Mouse (Mus musculus): ENCODE measurements around the gene Cyp1a1.

DNA sequence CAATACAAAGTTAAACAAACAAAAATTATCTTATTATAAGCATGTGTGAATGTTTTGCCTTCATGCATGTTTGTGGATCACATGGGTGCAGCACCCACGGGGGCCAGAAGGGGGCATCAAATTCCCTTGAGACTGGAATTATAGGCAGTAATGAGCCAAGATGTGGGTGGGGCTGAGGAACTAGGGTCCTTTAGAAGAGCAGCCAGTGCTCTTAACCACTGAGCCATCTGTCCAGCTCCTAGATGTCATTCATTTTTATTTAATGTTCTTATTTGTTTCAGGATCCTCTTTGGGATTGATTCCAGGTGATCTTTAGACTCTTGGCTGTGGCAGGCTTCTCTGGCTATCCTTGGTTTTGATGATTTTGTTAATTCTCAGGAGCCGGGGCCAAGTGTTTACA is 430 bp downstream of the Cyp1a1 start:
- no peak for TF ChIP-seq POLR2A (IDR thresholded peaks at IDR 0.05; ENCODE audit: low read depth, low read length)
- TF ChIP-seq CTCF (conservative IDR thresholded peaks at IDR 0.05; ENCODE audit: insufficient read depth, insufficient read length, low read depth, low read length) = peak; percentile 48

All from kidney, adult 2 months (tissue).